Mouse (Mus musculus): ENCODE measurements around the gene Chchd6. TPM values are rescaled to one million over a fixed set of nuclear protein-coding genes. Genes with fewer than 3 reads are reported as not detected.

Chchd6 gene
- total RNA-seq (2014; rRNA removed), result 102 and 105 TPM in 2 replicates
- polyA plus RNA-seq (2015; fragmentation: Nextera tagmentation; extraction: Ambion mirVana), result 165 and 180 TPM in 2 replicates

GRCm38 (mm10) chr6:89595018-89595776 lies at the start of gene Chchd6:
TSS of gene Chchd6 (minus strand) at chr6:89595652.
- Histone ChIP-seq H3K27me3 (ENCODE audit: insufficient read depth, low read length) (no peaks in the 10 kb centered on the region), H3K9me3 (ENCODE audit: low read length) (no peaks in the 10 kb centered on the region), H3K9ac (replicated peaks; ENCODE audit: low read length) (peak within 1 kb of the TSS; percentile 65), H3K27ac (peak within 1 kb of the TSS; percentile 79), H3K4me3 (ENCODE audit: low read length) (peak within 1 kb of the TSS; percentile 75), H3K4me2 (ENCODE audit: low read depth, low read length) (peak within 1 kb of the TSS; percentile 72), H3K36me3 (ENCODE audit: insufficient read depth, low read length) (no peaks in the 10 kb centered on the region), H3K4me1 (ENCODE audit: insufficient read depth, low read length) (0 out of 2 replicates have a peak, but pooled peaks cover 4% of the 10 kb centered on the region)
- peak; percentile 98 for DNase-seq (ENCODE audit: low spot score)
- ATAC-seq, result peak; percentile 100
- under 1% methylated on average over 56 of the region's 56 CpGs for WGBS
- TF ChIP-seq CTCF (IDR thresholded peaks at IDR 0.05; ENCODE audit: low read depth), result no peak

DNA sequence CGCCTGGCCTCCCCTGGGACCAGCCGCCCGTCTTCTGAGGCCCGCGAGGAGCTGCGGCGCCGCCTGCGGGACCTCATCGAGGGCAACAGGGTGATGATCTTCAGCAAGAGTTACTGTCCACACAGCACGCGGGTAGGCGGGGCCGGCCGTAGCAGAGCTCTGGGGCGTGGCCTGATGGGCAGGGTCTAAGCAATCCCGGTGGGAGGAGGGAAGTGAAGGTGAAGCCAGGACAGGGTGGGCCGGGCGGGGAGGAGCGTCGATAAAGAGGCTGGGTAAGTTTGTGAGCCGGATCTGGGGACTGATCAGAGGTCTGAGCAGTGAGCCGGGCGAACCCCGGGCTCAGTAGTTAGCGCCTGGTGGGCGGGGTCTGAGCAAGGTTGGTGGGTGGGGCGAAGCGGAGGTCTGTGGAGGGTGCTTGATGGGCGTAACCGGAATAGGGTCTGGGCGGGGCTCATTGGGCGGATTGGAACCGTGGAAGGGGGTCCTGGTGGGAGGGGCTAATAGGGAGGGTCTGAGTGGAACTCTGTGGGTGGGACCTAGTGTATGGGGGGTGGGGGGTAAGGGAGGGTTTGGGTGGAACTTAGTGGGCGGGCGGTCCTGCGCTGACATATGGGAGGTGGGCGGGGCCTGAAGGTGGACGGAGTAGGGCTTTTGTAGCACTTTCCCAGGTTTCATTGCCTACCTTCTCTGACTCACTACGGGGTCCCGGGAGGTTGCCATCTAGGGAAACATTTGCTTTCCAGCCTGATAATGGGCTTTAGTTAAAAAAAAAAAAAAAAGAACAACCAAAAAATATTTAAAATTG lies 49.0 kb upstream of the Chchd6 start:
- peak overlapping the region; percentile 93 for H3K4me2 ChIP-seq (ENCODE audit: low read depth, low read length)
- H3K36me3 ChIP-seq (ENCODE audit: insufficient read depth, low read length), result no peaks in the 10 kb centered on the region
- H3K4me1 ChIP-seq (ENCODE audit: insufficient read depth, low read length), result no peaks in the 10 kb centered on the region
- no peaks in the 10 kb centered on the region for H3K9me3 ChIP-seq (ENCODE audit: low read length)
- H3K9ac ChIP-seq (replicated peaks; ENCODE audit: low read length), result peak overlapping the region; percentile 79
- DNase-seq (ENCODE audit: low spot score), result peak; percentile 90
- H3K27ac ChIP-seq, result peak overlapping the region; percentile 91
- H3K4me3 ChIP-seq (ENCODE audit: low read length), result peak overlapping the region; percentile 69
- WGBS, result under 1% methylated on average over 41 of the region's 41 CpGs
- H3K27me3 ChIP-seq (ENCODE audit: insufficient read depth, low read length), result no peaks in the 10 kb centered on the region
- no peak for TF ChIP-seq CTCF (IDR thresholded peaks at IDR 0.05; ENCODE audit: low read depth)
- ATAC-seq, result peak; percentile 94

GRCm38 (mm10) chr6:89643798-89644270 lies 48.4 kb upstream of the Chchd6 start, which contains the start of gene Txnrd3:
TSS of gene Txnrd3 (plus strand) at chr6:89643988.
- under 1% methylated on average over 51 of the region's 51 CpGs for WGBS
- H3K4me3 ChIP-seq (ENCODE audit: low read length), result peak within 1 kb of the TSS; percentile 69
- peak within 1 kb of the TSS; percentile 91 for H3K27ac ChIP-seq
- H3K36me3 ChIP-seq (ENCODE audit: insufficient read depth, low read length), result no peaks in the 10 kb centered on the region
- no peaks in the 10 kb centered on the region for H3K27me3 ChIP-seq (ENCODE audit: insufficient read depth, low read length)
- peak; percentile 49 for TF ChIP-seq CTCF (IDR thresholded peaks at IDR 0.05; ENCODE audit: low read depth)
- DNase-seq (ENCODE audit: low spot score) (peak; percentile 89), ATAC-seq (peak; percentile 89)
- no peaks in the 10 kb centered on the region for H3K4me1 ChIP-seq (ENCODE audit: insufficient read depth, low read length)
- H3K9me3 ChIP-seq (ENCODE audit: low read length), result no peaks in the 10 kb centered on the region
- H3K4me2 ChIP-seq (ENCODE audit: low read depth, low read length), result peak within 1 kb of the TSS; percentile 93
- peak within 1 kb of the TSS; percentile 79 for H3K9ac ChIP-seq (replicated peaks; ENCODE audit: low read length)

- Histone ChIP-seq H3K4me2 (ENCODE audit: low read depth, low read length) (no peak overlapping the region), H3K4me3 (ENCODE audit: low read length) (no peak overlapping the region), H3K9ac (replicated peaks; ENCODE audit: low read length) (no peak overlapping the region), H3K9me3 (ENCODE audit: low read length) (no peaks in the 10 kb centered on the region), H3K27me3 (ENCODE audit: insufficient read depth, low read length) (no peaks in the 10 kb centered on the region), H3K27ac (no peak overlapping the region), H3K4me1 (ENCODE audit: insufficient read depth, low read length) (no peaks in the 10 kb centered on the region), H3K36me3 (ENCODE audit: insufficient read depth, low read length) (no peaks in the 10 kb centered on the region)
- DNase-seq (ENCODE audit: low spot score) (peak; percentile 46), ATAC-seq (no peak)
- 42% methylated on average over 2 of the region's 2 CpGs for WGBS
- TF ChIP-seq CTCF (IDR thresholded peaks at IDR 0.05; ENCODE audit: low read depth), result peak; percentile 65
These were observed 43.6 kb upstream of the Chchd6 start for GRCm38 (mm10) chr6:89639025-89639424.

- TF ChIP-seq CTCF (IDR thresholded peaks at IDR 0.05; ENCODE audit: low read depth), result no peak
- H3K4me1 ChIP-seq (ENCODE audit: insufficient read depth, low read length), result no peaks in the 10 kb centered on the region
- H3K27ac ChIP-seq, result no peak overlapping the region
- ATAC-seq, result no peak
- 83% methylated on average over 4 of the region's 4 CpGs for WGBS
- no peak overlapping the region for H3K4me2 ChIP-seq (ENCODE audit: low read depth, low read length)
- no peak for DNase-seq (ENCODE audit: low spot score)
- no peaks in the 10 kb centered on the region for H3K27me3 ChIP-seq (ENCODE audit: insufficient read depth, low read length)
- no peak overlapping the region for H3K9ac ChIP-seq (replicated peaks; ENCODE audit: low read length)
- no peaks in the 10 kb centered on the region for H3K9me3 ChIP-seq (ENCODE audit: low read length)
- H3K36me3 ChIP-seq (ENCODE audit: insufficient read depth, low read length), result no peaks in the 10 kb centered on the region
- H3K4me3 ChIP-seq (ENCODE audit: low read length), result no peak overlapping the region
These were observed 42.5 kb upstream of the Chchd6 start for GRCm38 (mm10) chr6:89637977-89638376.

GRCm38 (mm10) chr6:89634400-89634799 lies 38.9 kb upstream of the Chchd6 start:
- Histone ChIP-seq H3K27me3 (ENCODE audit: insufficient read depth, low read length) (no peaks in the 10 kb centered on the region), H3K9me3 (ENCODE audit: low read length) (no peaks in the 10 kb centered on the region), H3K36me3 (ENCODE audit: insufficient read depth, low read length) (no peaks in the 10 kb centered on the region), H3K27ac (no peak overlapping the region), H3K4me1 (ENCODE audit: insufficient read depth, low read length) (no peaks in the 10 kb centered on the region), H3K4me3 (ENCODE audit: low read length) (no peak overlapping the region), H3K4me2 (ENCODE audit: low read depth, low read length) (no peak overlapping the region), H3K9ac (replicated peaks; ENCODE audit: low read length) (no peak overlapping the region)
- WGBS, result 51% methylated on average over 8 of the region's 8 CpGs
- TF ChIP-seq CTCF (IDR thresholded peaks at IDR 0.05; ENCODE audit: low read depth), result no peak
- DNase-seq (ENCODE audit: low spot score) (no peak), ATAC-seq (no peak)

Measured in hindbrain, postnatal 0 days (tissue).